Mouse (Mus musculus) central nervous system, embryonic 11.5 days (tissue): ENCODE results near the gene Zfp759. TPM values are rescaled to one million over a fixed set of nuclear protein-coding genes. Genes with fewer than 3 reads are reported as not detected.

Experiments
- polyA plus RNA-seq: library from polyadenylated mRNA; depleted of rRNA; stranded (reverse); fragments of >200 nt; gene quantifications from 2 replicates; pipeline ENCODE4 v1.2.3, GENCODE M21; 2012; rRNA removed

The Zfp759 gene
- polyA plus RNA-seq, result 0.94 and 2.3 TPM in 2 replicates

GRCm38 (mm10) chr13:67121360-67121759, at the start of gene Zfp759:
Gene Zfp759 (plus strand): TSS chr13:67121660.

GRCm38 (mm10) chr13:67097876-67098275, 23.6 kb upstream of the Zfp759 start, which contains the start of gene Zfp708:
Gene Zfp708 (minus strand): TSS chr13:67097976.

GRCm38 (mm10) chr13:67108194-67108820, 13.2 kb upstream of the Zfp759 start, which contains the start of gene Gm28557:
Gene Gm28557 (minus strand): TSS chr13:67108604.

DNA sequence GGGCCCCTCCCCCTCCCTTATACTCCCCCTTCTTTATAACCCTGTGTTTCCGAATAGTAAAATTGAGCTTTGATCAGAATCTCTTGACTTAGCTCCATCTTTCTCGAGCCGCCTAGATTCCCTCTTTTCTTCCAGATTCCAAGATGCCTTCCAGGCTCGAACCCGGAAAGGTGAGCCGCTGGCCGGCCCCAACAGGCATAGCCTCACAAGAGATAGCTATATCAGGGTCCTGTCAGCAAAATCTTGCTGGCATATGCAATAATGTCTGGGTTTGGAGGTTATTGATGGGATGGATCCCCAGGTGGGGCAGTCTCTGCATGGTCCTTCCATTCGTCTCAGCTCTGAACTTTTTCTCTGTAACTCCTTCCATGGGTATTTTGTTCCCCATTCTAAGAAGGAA, 5.3 kb upstream of the Zfp759 start, which contains the start of gene Rslcan18:
Gene Rslcan18 (minus strand): TSS at position 101 of the 400 bp plus-strand sequence.

DNA sequence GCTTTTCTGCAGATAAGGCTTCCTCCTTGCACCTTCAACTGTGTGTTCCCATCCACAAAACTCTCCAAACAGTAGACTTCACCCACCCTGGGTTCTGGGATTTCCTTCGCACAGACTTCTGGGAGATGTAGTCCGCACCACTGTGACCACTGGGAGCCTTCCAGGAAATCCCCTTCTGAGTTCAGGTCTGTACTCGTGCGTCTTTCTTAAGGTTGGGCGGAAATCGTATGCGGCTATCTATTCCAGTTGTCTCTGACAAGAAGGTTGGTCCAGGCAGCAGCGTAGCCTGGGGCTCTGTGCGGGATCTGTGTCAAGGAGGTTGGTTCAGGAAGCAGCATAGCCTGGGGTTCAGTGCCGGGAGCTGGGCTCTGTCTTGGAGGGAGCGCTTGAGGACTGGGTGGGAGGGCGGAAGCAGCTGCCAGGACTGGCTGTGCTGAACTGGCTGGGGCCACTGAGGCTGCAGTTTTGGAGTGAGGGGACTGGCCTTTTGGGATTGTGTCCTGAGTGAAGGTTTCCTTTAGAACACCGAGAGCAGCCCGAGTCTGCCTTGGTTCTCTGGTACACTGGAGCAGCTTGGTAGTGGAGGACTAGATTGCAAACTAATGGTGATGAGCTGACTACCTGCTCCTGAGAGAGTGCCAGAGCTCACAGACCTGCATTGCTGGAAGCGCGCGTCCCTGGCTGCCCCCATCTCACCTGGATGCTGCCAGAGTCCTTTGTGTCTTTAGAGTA, 51.7 kb downstream of the Zfp759 start, which contains the start of gene Rsl1:
Gene Rsl1 (plus strand): TSS at position 192 of the 732 bp plus-strand sequence.

Other genes starting within 250 kb of the Zfp759 start
- 0.73 and 1.4 TPM in 2 replicates for gene Gm10767, start 216.7 kb upstream of the Zfp759 start, polyA plus RNA-seq
- gene Zfp712, start 60.5 kb upstream of the Zfp759 start, polyA plus RNA-seq, result 1.5 and 2.7 TPM in 2 replicates
- gene Zfp708, start 23.7 kb upstream of the Zfp759 start, polyA plus RNA-seq, result 2.9 and 5.6 TPM in 2 replicates
- 3.1 and 4.4 TPM in 2 replicates for gene Gm28557, start 13.1 kb upstream of the Zfp759 start, polyA plus RNA-seq
- 0.23 and 0.35 TPM in 2 replicates for gene Rslcan18, start 5.4 kb upstream of the Zfp759 start, polyA plus RNA-seq
- 5.2 and 8.7 TPM in 2 replicates for gene Rsl1, start 51.5 kb downstream of the Zfp759 start, polyA plus RNA-seq
- gene Zfp455, start 72.8 kb downstream of the Zfp759 start, polyA plus RNA-seq, result 0.67 and 1.3 TPM in 2 replicates
- 1.5 and 2.2 TPM in 2 replicates for gene Zfp458, start 156.8 kb downstream of the Zfp759 start, polyA plus RNA-seq
- gene Zfp457, start 184.8 kb downstream of the Zfp759 start, polyA plus RNA-seq, result 1.2 and 2.0 TPM in 2 replicates
- gene Zfp595, start 210.9 kb downstream of the Zfp759 start, polyA plus RNA-seq, result 1.5 and 3.2 TPM in 2 replicates
- not detected in 2 replicates for gene Gm28044, start 238.9 kb downstream of the Zfp759 start, polyA plus RNA-seq
- 0.61 and 1.3 TPM in 2 replicates for gene Zfp953, start 238.9 kb downstream of the Zfp759 start, polyA plus RNA-seq